Mouse (Mus musculus) layer of hippocampus, adult 2 months (tissue): ENCODE data around the gene Adcy7. TPM values are rescaled to one million over a fixed set of nuclear protein-coding genes. Genes with fewer than 3 reads are reported as not detected.
A peak's percentile ranks its signal among the peaks of the same experiment; 100 is the strongest.

Experiments used
- DNase-seq, 2 experiments: peaks; one replicate each; pipeline ENCODE4 v3.0.0; 2022; ENCODE audit warnings: low spot score in 2 of 2
- H3K27ac ChIP-seq: fragments of 200-600 bp; 2 replicates; pipeline ENCODE4 v1.8.1; 2022
- H3K4me3 ChIP-seq: fragments of 200-600 bp; 2 replicates; pipeline ENCODE4 v1.8.1; 2022; ENCODE audit warnings: mild to moderate bottlenecking
- CTCF ChIP-seq: fragments of 200-600 bp; conservative IDR thresholded peaks from 2 replicates; pipeline ENCODE4 v1.8.1; 2022; ENCODE audit warnings: antibody characterized with exemption, mild to moderate bottlenecking, moderate library complexity
- total RNA-seq, 2 experiments: library from RNA; stranded (reverse); gene quantifications; 2 replicates each; pipeline ENCODE4 v1.2.3; 2021

Adcy7 gene
- total RNA-seq, 2 experiments from 2014 or later, result 2.1 to 2.6 TPM

DNA sequence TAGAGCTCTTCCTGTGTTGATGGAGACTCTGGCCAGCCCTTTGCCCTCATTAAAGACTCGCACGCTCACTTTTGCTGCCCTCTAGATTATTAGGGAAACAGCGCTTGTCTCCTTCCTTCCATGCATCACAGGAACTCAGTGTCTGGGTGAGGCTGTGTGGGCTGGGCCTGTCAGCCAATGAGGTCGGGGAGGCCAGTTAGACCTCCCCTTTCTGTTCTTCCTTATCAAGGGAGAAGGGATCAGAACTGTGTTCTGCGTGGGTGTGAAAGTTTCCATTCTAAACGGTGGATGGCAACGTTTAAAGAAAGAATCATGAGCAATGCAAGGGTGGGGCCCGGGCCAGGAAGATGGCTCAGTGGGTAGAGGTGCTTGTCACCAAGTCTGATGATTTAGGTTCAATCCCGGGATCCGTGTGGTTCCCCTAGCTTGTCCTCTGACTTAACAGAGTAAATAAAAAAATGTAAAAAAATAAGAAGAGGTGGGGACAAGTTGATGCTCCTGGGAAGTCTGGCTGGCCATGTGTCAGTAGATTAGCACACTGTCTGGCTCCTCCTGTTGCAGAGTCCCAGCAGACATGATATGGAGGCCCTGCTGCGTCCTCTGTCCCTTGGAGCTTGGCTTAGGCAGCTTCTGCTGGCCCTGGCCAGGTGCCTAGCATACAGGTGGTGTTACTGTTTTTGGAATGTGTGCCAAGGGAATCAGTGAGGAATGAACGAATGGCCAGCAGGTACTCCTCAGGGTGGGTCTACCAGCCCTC, 26.0 kb downstream of the Adcy7 start:
- H3K4me3 ChIP-seq, result no peak overlapping the region
- H3K27ac ChIP-seq, result no peak overlapping the region
- TF ChIP-seq CTCF, result no peak
- no peak for DNase-seq

DNA sequence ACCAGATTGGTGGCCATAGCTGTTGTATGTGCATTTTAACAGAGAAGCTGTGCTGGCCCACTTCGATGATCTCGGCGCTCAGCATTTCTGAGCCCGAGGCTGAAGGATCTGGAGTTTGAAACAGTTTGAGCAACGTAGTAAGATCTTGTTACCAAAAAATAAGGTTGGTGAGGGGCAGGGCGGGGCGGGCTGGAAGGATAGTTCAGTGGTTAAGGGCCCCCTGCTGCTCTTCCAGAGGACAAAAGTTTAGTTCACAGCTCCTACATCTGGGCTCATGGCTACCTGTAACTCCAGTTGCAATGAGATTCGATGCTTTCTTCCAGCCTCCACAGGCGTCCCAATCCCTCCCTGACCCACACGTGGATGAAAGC, 26.5 kb downstream of the Adcy7 start:
- DNase-seq, result no peak
- Histone ChIP-seq H3K4me3 (no peak overlapping the region), H3K27ac (no peak overlapping the region)
- no peak for TF ChIP-seq CTCF

DNA sequence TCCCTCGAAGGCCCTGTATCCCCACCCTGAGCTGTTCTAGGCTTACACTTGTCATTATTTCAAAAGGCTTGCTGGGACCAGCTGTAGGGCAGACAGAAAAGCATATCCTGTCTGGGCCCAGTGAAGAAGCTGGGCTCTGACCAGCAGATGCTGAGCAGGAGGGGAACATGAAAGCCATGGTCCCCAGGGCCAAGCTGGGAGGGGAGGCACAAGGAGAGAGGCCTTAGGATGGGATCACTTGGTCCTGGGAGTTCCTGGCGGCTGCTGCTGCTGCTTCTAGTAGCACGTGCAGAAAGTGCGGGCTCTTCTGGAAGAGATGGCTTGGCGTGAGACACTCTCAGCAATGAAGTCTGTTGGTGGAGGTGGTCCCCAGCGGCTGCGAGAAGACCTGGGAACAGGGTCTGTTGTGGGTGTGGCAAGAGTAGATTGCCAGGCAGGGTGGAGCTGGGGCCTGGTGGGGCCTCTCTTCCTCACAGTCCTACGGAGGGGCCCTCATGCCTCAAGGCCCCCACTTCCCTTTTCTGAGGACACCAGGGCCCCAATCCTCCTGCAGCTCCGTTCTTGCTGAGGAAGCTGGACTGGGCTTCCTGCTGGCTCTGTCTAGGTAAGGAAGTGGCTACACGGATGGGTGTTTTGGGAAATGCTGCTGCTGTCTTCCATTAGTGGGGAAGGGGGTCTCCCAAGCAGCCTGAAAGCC, 27.9 kb downstream of the Adcy7 start:
- TF ChIP-seq CTCF, result no peak
- no peak for DNase-seq
- Histone ChIP-seq H3K27ac (no peak overlapping the region), H3K4me3 (no peak overlapping the region)

DNA sequence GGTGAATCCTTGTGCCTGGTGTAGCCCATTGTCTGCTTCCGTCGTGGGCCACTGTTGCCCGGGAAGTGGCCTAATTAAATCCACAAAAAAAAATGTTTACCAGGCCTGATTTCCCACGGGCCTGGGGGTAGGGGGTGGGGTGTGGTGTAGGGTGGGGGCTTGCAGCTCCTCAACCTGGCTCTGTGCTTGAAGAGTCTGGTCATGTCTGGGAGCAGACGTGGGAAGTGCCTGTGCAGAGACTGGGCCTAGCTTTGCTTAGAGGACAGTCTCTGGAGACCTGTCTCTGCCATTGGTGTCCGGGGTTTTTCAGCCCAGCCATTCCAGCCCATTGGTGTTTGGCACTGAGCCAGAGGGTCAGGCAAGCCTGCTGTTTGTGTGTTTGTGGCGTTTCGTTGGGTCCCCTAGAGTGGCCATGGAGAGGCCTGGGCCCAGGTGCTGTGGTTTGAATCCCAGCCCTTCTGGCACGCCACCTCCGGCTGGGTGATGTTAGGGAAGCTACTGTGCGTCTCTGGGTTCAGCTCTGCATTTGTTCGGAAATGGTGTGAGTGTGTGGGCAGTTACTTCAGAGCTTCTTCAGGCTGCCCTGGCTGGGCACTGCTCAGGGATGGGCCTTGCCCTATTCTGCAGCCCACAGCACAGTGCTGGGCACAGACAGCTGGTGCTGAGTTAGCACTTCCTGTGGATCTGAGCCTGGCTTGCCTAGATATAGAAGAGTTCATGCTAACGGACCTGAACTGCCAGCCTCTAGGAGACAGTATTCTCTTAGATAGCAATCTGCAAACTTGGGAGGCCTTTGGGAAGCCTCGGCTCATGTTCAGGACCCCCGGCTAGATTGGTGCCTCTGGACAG, 29.6 kb downstream of the Adcy7 start:
- DNase-seq, result no peak
- Histone ChIP-seq H3K4me3 (no peak overlapping the region), H3K27ac (no peak overlapping the region)
- no peak for TF ChIP-seq CTCF

DNA sequence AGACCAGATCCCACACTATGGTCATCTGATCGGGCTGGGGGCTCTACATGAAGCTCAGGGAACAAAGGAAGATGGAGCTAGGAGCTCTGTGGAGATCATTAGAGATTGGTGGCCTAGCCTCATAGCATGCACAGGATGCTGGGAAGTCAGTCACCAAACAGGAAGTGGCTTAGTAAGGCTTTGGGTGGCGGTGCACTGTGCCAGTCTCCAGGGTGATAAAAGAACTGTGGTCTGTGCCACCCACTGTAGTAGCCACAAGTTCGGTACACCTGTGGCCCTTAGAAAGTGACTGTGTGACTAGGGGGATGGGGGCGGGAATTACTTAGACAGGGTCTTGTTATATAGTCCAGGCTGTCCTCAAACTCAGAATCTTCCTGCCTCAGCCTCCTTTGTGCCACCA, 33.6 kb downstream of the Adcy7 start:
- TF ChIP-seq CTCF, result no peak
- DNase-seq, result no peak
- no peak overlapping the region for H3K4me3 ChIP-seq

DNA sequence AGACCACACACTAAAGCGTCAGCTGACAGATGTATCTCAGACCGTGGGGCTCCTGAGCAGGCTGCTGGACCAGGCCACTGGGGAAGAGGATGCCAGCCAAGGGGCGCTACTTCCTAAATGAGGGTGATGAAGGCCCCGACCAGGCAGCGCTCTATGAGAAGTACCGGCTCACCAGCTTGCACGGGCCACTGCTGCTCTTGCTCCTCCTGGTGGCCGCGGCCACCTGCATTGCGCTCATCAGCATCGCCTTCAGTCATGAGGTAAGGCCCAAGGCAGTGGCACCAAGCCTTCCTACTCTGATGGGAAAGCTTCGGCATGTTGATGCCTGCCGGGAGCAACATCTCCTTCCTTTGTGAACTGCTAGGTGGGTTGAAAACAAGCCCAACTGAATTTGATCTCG, 34.3 kb downstream of the Adcy7 start:
- peak; percentile 44 for TF ChIP-seq CTCF
- no peak for DNase-seq
- H3K27ac ChIP-seq, result no peak overlapping the region
- no peak overlapping the region for H3K4me3 ChIP-seq

More for the DNA sequence above, 33.6 kb downstream of the Adcy7 start:
- no peak overlapping the region for H3K27ac ChIP-seq

DNA sequence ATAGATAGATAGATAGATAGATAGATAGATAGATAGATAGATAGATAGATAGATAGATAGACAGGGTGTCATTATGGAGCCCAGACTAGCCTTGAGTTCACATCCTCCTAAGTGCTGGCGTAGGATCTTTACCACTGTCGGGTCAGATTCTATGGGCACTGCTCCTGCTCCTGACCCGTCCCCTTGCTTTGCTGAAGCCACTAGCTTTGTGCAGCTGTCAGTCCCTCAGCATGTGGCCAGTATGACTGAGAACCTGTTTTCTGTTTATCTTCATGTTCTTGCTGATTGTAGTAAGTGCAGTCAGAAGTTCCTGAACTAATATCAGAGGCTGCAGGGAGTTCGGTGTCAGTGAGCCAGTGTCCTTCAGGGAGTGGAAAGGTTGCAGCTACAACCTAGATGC, 35.5 kb downstream of the Adcy7 start:
- TF ChIP-seq CTCF, result no peak
- Histone ChIP-seq H3K27ac (no peak overlapping the region), H3K4me3 (no peak overlapping the region)
- no peak for DNase-seq

DNA sequence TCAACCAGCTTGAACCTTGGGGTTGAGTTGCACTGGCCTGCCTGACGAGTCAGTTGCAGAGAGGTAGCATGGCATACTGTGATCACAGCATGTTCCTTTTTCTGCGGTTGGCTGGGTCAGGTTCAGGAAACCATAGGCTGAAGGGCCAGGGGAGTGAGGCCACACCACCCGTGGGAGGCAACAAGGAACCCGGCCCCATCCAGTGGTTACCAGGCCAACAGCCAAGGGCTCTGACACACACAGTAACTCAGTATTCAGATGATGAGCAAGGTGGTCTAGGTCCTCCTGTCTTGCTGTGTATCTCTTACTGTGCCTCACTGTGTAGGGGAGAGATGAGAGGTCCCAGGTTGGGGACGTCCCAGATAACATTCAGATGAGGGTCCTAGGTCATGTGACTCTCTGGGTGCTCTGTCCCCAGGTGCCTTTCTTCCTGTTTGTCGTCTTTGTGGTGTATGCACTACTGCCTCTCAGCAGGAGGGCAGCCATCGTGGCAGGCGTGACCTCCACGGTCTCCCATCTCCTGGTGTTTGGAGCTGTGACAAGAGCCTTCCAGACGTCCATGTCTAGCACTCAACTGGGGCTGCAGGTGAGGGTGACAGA, 37.2 kb downstream of the Adcy7 start:
- Histone ChIP-seq H3K4me3 (no peak overlapping the region), H3K27ac (no peak overlapping the region)
- DNase-seq, result no peak
- TF ChIP-seq CTCF, result no peak

DNA sequence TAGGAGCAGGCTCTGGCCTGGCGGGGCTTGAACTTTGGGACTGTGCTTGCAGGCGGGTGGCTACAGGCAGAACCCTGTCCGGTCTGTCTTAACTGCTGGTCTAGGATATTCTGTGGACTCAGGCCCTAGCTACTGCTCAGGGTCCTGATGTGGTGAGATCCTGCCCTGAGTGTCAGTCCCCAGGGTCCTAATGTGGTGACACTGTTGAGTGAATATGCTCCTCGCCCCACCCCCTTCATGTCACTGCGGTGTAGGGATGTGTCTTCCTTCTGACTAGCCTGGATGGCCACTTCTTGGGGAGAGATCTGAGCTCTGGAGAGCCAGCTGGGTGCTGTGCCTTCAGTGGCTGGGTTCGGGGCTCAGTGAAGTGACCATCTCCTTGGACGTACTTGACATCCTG, 37.7 kb downstream of the Adcy7 start:
- H3K27ac ChIP-seq, result no peak overlapping the region
- DNase-seq, result no peak
- H3K4me3 ChIP-seq, result no peak overlapping the region
- no peak for TF ChIP-seq CTCF

DNA sequence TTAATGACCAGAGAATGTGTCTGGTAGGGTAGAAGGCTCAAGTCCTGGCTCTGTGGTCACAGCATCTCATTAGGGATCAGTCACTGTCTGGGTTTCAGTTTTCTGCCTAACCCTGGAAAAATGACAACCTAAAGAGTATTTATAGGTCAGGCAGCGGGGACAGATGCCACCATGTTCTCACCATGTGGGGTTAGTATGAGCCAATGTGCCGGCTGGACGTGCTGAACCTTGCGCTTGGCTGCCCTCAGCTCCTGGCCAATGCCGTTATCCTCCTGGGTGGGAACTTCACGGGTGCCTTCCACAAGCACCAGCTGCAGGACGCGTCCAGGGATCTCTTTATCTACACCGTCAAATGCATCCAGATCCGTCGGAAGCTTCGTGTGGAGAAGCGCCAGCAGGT, 38.1 kb downstream of the Adcy7 start:
- no peak overlapping the region for H3K4me3 ChIP-seq
- no peak for TF ChIP-seq CTCF
- no peak for DNase-seq
- no peak overlapping the region for H3K27ac ChIP-seq

DNA sequence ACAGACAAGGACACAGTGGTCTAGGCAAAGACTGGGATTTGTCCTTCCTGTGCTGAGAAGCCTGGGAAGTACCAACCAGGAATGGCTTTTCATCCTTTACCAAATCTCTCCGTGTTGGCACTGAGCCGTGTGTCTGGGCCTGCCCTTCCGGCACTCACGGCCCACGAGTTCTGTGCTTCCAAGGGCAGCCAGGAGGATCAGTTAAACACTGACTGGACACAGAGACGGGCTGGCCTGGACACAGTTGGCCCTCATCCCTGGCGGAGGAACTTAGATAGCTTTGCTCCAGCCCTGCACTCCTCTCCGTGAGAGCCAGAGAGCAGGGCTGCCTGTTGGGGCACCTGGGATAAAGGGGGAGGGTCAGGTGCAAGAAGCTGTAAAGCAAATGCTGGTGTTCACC, 40.8 kb downstream of the Adcy7 start:
- no peak for TF ChIP-seq CTCF
- Histone ChIP-seq H3K4me3 (no peak overlapping the region), H3K27ac (no peak overlapping the region)
- DNase-seq, result no peak

DNA sequence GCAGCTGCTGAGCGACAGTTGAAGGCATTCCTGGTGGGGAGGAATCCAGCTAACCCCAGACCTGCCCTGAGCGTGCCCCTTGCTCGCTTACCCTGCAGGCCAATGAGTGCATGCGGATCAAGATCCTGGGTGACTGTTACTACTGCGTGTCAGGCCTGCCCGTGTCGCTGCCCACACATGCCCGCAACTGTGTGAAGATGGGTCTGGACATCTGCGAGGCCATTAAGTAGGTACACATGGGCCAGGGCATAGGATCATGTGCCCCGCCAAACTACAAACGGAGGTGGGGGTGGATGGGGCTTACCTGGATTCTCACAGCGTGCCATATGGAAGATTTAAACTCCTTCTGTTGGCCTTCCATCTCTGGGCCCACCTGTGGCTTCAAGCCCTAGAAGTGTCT, 41.8 kb downstream of the Adcy7 start:
- H3K4me3 ChIP-seq, result no peak overlapping the region
- TF ChIP-seq CTCF, result no peak
- H3K27ac ChIP-seq, result no peak overlapping the region
- DNase-seq, result no peak

DNA sequence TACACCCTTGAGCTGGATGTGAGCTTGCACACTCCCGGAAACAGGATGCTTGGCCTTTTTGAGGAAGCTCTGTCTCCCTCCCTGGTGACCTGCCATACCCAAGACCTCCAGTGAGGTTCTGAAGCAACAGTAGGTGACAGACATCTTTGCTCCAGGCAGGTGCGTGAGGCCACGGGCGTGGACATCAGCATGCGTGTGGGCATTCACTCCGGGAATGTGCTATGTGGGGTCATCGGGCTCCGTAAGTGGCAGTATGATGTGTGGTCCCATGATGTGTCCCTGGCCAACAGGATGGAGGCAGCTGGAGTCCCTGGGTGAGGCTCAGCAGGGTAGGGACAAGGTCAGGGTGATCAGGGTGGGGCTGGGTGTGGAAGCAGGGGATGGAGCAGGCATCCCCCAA, 43.1 kb downstream of the Adcy7 start:
- no peak for TF ChIP-seq CTCF
- DNase-seq, result no peak
- H3K4me3 ChIP-seq, result no peak overlapping the region
- H3K27ac ChIP-seq, result no peak overlapping the region
